Mouse (Mus musculus) small intestine, adult 2 months (tissue): ENCODE measurements around the gene Mitf. TPM values are rescaled to one million over a fixed set of nuclear protein-coding genes. Genes with fewer than 3 reads are reported as not detected.

Source experiments
- H3K27ac ChIP-seq: fragments of 200-500 bp; 2 replicates; pipeline ENCODE4 v1.5.1; 2012; ENCODE audit warnings: low read depth, low read length, control low read depth, inconsistent platforms; ENCODE audit not compliant: insufficient read depth
- H3K27me3 ChIP-seq: fragments of 200-500 bp; 2 replicates; pipeline ENCODE4 v1.6.1; 2012; ENCODE audit warnings: mild to moderate bottlenecking, moderate library complexity, low read length, inconsistent platforms; ENCODE audit not compliant: control insufficient read depth, insufficient read depth
- H3K36me3 ChIP-seq: fragments of 200-500 bp; 2 replicates; pipeline ENCODE4 v1.6.1; 2012; ENCODE audit warnings: mild to moderate bottlenecking, low read length, control low read depth, inconsistent platforms; ENCODE audit not compliant: control insufficient read depth, insufficient read depth
- H3K4me1 ChIP-seq: fragments of 200-500 bp; 2 replicates; pipeline ENCODE4 v1.6.1; 2012; ENCODE audit warnings: low read length, inconsistent platforms, mixed read lengths; ENCODE audit not compliant: control insufficient read depth, insufficient read depth, insufficient read length
- H3K4me3 ChIP-seq: fragments of 200-500 bp; 2 replicates; pipeline ENCODE4 v1.5.1; 2012; ENCODE audit warnings: low read depth, mild to moderate bottlenecking, control low read depth, inconsistent platforms, low read length, moderate library complexity
- CTCF ChIP-seq: fragments of 200-500 bp; IDR thresholded peaks from 2 replicates; pipeline ENCODE4 v1.5.1; 2012; ENCODE audit warnings: low read depth, mild to moderate bottlenecking, control low read depth, inconsistent platforms, low read length, moderate library complexity, mixed read lengths; ENCODE audit not compliant: insufficient replicate concordance, insufficient read length; ENCODE audit errors: extremely low read depth
- POLR2A ChIP-seq: fragments of 200-500 bp; IDR thresholded peaks from 2 replicates; pipeline ENCODE4 v1.6.1; 2012; ENCODE audit warnings: low read depth, mild to moderate bottlenecking, control low read depth, inconsistent platforms, low read length, moderate library complexity
- WGBS: fragments of 180-500 bp; shearing (Covaris S2); methylation state at CpG from one replicate; pipeline ENCODE4 v1.1.7; 2018; 5-methylcytosine and 5-hydroxymethylcytosine counted together
- polyA plus RNA-seq: library from polyadenylated mRNA; depleted of rRNA; stranded (reverse); fragments of >200 nt; gene quantifications from 2 replicates; pipeline ENCODE4 v1.2.3, GENCODE M21; 2012

Mitf gene
- polyA plus RNA-seq, 1 experiment: 0.63 TPM

- no peak for TF ChIP-seq CTCF
- TF ChIP-seq POLR2A: no peak
- no peaks in the 10 kb centered on the region for H3K4me1 ChIP-seq
- WGBS: 59% methylated on average over 2 of the region's 2 CpGs
- no peaks in the 10 kb centered on the region for H3K36me3 ChIP-seq
- no peaks in the 10 kb centered on the region for H3K27me3 ChIP-seq
- no peak overlapping the region for H3K27ac ChIP-seq
- no peak overlapping the region for H3K4me3 ChIP-seq
These were observed 6.2 kb upstream of the Mitf start for GRCm38 (mm10) chr6:97800615-97801014.

DNA sequence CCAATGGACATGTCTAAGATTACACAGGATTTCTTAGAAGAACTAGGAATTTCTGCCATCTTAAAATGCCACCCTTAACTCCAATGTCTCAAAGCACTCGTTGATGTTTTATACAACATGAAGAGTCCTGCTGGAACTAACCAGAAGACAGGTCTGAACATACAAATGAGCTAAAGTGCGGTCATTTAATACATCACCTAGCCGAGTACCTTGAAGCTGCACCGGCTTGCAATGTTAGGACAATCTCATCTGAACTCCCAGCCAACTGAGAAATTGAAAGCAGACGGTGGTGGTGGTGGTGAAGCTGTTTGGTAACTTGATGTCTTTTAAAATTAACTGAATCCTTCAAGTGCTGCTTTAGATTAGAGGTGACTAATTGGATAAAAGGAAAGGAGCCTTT, 801 bp upstream of the Mitf start:
- no peak for TF ChIP-seq CTCF
- TF ChIP-seq POLR2A: no peak
- Histone ChIP-seq H3K4me3 (no peak overlapping the region), H3K27ac (no peak overlapping the region), H3K36me3 (no peaks in the 10 kb centered on the region), H3K27me3 (no peaks in the 10 kb centered on the region), H3K4me1 (peaks cover 4% of the 10 kb centered on the region)
- 27% methylated on average over 5 of the region's 5 CpGs for WGBS

- Histone ChIP-seq H3K36me3 (no peaks in the 10 kb centered on the region), H3K27me3 (no peaks in the 10 kb centered on the region), H3K4me1 (no peaks in the 10 kb centered on the region), H3K4me3 (no peak overlapping the region), H3K27ac (0 out of 2 replicates have a peak overlapping the region, but pooled peaks have one; percentile 46)
- TF ChIP-seq POLR2A (no peak), CTCF (no peak)
- WGBS: 56% methylated on average over 4 of the region's 4 CpGs
These were observed 7.3 kb downstream of the Mitf start for GRCm38 (mm10) chr6:97814191-97814590.

DNA sequence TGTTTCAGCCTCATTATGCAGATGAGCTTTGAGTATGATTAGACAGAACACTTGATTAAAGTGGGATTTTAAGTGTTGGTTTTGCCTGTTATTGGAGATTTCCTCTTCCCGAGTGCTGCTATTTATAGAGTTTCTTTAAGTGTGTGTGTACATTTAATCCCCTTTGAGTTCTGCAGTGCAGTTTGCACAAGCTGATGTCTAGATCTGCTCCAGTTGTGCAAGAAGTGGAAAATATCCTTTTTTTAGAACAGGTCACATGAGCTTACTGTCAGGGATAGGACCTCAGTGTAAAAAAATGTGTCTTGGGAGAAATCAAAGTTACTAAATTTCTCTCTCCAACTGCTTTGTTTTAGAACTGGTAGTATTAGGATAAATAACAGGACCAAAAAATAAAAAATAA, 8.9 kb downstream of the Mitf start:
- H3K27me3 ChIP-seq: no peaks in the 10 kb centered on the region
- no peaks in the 10 kb centered on the region for H3K4me1 ChIP-seq
- 46% methylated on average over 1 of the region's 1 CpGs for WGBS
- no peak for TF ChIP-seq POLR2A
- TF ChIP-seq CTCF: no peak
- no peaks in the 10 kb centered on the region for H3K36me3 ChIP-seq
- H3K27ac ChIP-seq: no peak overlapping the region
- H3K4me3 ChIP-seq: no peak overlapping the region

GRCm38 (mm10) chr6:97816806-97817205, 10.0 kb downstream of the Mitf start:
- Histone ChIP-seq H3K4me1 (no peaks in the 10 kb centered on the region), H3K27ac (no peak overlapping the region), H3K27me3 (no peaks in the 10 kb centered on the region), H3K4me3 (no peak overlapping the region), H3K36me3 (no peaks in the 10 kb centered on the region)
- TF ChIP-seq CTCF (no peak), POLR2A (no peak)
- WGBS: 81% methylated on average over 1 of the region's 1 CpGs

DNA sequence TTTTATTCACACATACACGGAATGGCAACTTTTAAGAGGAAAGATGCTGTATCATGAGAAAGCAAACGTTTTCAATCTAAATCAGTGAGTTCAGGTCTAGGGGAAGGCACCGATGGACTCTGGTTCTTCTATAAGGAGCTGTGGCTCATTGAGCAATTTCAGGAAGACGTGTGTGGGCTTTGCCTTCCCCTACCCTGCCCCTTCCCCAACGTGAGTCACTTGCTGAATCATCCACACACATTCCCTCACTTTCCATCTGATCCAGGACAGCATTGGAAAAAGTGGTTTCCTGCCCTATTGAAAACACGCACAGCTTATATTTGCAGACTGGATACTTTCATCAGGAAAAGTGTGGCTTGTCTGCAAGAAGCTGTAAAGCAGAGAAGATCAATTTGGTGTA, 11.3 kb downstream of the Mitf start:
- no peaks in the 10 kb centered on the region for H3K36me3 ChIP-seq
- WGBS: 51% methylated on average over 6 of the region's 6 CpGs
- H3K4me3 ChIP-seq: no peak overlapping the region
- TF ChIP-seq CTCF (no peak), POLR2A (no peak)
- no peak overlapping the region for H3K27ac ChIP-seq
- H3K4me1 ChIP-seq: no peaks in the 10 kb centered on the region
- no peaks in the 10 kb centered on the region for H3K27me3 ChIP-seq

- TF ChIP-seq CTCF: no peak
- TF ChIP-seq POLR2A: no peak
- WGBS: 77% methylated on average over 5 of the region's 5 CpGs
- Histone ChIP-seq H3K4me3 (no peak overlapping the region), H3K36me3 (no peaks in the 10 kb centered on the region), H3K27me3 (no peaks in the 10 kb centered on the region), H3K4me1 (no peaks in the 10 kb centered on the region), H3K27ac (no peak overlapping the region)
These were observed 12.1 kb downstream of the Mitf start for GRCm38 (mm10) chr6:97818948-97819347.

DNA sequence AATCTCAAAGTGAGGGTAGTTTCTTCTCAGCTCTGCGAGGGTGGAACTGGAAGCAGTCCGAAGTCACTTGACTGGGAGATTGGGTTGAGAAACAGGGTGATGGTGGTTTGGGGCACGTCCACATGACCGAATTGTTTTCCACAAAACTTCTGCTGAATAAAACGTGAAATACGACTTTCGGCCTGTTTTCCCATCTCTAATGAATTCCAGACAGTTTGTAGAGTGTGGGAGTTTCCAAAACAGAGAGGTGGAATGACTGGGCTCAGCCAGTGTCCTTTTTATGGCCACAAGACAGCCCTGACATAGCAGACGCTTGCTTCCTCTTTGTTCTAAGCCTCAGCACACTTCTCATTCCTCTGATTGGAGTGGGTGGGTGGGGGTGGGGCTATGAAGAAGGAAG, 13.7 kb downstream of the Mitf start:
- Histone ChIP-seq H3K4me1 (no peaks in the 10 kb centered on the region), H3K36me3 (no peaks in the 10 kb centered on the region), H3K4me3 (no peak overlapping the region), H3K27ac (no peak overlapping the region), H3K27me3 (no peaks in the 10 kb centered on the region)
- no peak for TF ChIP-seq POLR2A
- no peak for TF ChIP-seq CTCF
- WGBS: 76% methylated on average over 8 of the region's 8 CpGs
